Mouse (Mus musculus): Measurements from ENCODE around the gene Clpp. TPM values are rescaled to one million over a fixed set of nuclear protein-coding genes. Genes with fewer than 3 reads are reported as not detected.
A peak's percentile ranks its signal among the peaks of the same experiment; 100 is the strongest.

The Clpp gene
- total RNA-seq, 2 experiments from 2014 or later = 49.6 to 58.2 TPM

DNA sequence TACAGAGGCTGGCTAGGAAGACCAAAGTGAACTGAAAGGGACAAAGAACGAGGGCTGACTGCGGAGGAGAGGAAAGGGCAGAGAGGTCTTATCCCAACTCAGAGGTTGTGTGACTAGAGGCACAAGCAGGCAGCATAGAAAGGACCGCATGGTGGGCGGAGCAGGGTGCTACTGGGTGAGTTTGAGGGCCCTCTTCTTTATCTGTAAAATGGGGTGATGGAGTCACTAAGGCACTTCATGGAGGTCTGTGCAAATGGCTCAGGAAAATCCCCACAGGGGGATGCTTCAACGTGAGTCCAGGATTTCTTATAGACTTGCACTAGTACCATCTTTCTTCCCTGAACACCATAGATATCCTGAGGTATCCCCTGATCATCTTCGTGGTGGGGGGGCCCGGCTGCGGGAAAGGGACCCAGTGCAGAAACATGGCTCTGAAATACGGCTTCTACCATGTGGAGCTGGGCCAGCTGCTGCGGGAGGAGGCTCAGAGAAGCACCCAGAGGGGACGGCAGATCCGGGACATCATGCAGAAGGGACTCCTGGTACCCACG is 22.2 kb downstream of the Clpp start:
- intact Hi-C loops (cut with DNase I) = loop anchor here (5.0 kb wide), 1 partner anchor 320 kb away; no protein-coding TSS in a partner anchor
- DNase-seq (ENCODE audit: low spot score in 2 of 2) = no peak

DNA sequence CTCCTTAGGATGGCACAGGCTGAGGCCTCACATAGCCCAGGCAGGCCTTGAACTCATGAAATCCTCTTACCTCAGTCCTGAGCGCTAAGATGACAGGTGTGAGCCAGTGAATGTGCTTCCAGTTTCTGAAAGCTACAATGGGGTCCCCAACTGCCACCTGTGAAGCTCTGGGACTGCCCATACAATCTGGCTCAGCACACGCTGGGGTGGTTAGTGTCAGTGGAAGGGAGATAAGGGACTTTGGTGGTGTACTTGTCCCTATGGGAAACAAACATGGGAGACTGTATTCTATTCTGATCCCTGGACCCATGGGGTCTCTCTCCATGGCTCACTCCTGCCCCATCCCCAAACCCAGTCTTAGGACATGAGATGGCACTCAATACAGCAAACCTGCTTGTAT is 29.6 kb downstream of the Clpp start:
- intact Hi-C loops (cut with DNase I) = no loop called here
- no peak for DNase-seq (ENCODE audit: low spot score in 2 of 2)

DNA sequence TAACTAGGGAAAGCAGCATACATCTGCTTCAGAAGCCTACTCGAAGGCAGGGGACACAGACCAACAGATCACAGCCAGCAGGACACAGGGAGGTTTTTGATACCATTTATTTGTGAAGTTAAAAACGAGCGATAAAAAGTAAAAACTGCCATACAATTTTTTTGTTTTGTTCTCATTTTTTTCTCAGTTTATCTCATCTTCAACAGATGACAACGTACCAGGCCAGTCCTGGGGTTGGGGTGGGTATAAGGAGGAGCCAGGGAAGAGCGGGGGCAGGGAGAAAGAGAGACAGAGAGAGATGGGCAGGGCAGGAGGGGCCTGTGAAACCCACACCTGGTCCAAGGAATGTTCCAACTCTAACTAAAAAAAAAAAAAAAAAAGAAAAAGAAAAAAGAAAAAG is 30.9 kb downstream of the Clpp start:
- intact Hi-C loops (cut with DNase I) = no loop called here
- no peak for DNase-seq (ENCODE audit: low spot score in 2 of 2)

DNA sequence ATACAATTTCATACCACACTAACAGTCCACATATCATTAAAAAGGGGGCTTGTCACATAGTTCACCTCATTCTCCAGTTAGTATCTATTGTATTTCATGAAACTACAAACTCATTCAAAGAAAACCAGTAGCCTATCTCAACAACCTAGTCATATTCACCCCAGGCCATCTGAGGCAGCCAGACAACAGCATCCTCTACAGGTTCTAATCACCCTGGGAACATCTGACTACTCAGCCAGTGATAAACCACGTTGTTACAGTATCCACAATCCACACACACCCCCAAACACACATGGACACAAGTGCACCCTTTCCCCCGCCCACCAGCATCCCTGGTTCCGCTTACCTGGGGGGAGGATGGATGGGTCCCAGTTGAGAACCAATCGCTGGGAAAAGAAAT is 37.4 kb downstream of the Clpp start:
- DNase-seq (ENCODE audit: low spot score in 2 of 2) = no peak
- intact Hi-C loops (cut with DNase I) = no loop called here

DNA sequence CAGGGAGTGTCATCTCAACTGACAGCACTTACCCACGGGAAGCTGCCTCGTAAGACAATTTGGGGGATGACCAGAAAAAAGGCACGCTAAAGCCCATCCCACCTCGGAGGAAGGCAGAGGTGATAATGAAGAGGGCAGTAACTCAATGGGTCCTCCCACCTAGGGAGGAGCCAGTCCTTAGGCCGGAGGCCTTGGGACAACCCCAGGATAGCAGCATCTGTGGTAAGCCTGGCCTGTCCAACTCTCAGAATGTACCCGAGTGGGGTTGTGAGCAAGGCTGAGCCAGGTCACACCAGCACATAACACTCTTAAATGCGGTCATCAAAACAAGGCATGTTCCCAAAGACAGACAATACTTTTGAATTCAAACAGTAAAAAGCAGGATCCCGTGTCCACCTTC is 39.6 kb downstream of the Clpp start:
- intact Hi-C loops (cut with DNase I) = no loop called here

DNA sequence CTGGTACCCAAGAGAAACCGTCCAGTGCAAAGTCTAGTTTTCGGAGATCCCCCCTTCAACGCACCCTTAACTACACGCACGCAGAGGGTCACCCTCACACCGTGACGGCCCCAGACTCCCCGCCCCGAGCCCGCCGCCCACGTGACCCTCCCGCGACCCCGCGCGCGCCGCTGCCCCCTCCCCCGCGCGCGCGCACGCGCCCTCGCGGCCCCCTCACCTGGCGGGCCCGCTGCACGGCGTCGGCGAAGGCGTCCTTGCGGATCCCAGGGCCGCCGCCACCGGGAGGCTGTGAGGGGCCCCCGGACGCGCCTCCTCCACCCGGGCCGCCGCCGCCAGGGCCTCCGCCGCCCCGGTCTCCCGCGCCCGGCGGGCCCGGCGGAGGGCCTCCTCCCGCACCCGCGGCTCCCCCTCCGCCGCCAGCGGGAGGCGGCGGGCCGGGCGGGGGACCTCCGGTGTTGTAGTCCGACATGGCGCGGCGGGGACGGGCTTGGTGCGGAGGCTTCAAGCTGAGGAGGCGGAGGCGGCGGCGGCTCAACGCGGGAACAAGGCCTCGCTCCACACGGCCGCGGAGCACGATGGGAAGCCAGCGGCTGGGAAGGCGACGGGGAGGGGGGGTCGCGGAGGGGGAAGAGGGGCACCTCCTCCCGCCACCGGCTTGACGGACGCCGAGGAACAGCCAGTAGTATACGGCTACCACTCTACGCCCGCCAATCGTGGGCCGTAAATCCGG is 41.0 kb downstream of the Clpp start, which contains the start of gene Khsrp:
Khsrp (minus strand) TSS at position 592 of the 730 bp plus-strand sequence.
- intact Hi-C loops (cut with DNase I) = no loop called here
- DNase-seq (ENCODE audit: low spot score in 2 of 2) = peak in 1 of 2 experiments; percentile 39

More for the DNA sequence above, 39.6 kb downstream of the Clpp start:
- DNase-seq (ENCODE audit: low spot score in 2 of 2) = no peak

DNA sequence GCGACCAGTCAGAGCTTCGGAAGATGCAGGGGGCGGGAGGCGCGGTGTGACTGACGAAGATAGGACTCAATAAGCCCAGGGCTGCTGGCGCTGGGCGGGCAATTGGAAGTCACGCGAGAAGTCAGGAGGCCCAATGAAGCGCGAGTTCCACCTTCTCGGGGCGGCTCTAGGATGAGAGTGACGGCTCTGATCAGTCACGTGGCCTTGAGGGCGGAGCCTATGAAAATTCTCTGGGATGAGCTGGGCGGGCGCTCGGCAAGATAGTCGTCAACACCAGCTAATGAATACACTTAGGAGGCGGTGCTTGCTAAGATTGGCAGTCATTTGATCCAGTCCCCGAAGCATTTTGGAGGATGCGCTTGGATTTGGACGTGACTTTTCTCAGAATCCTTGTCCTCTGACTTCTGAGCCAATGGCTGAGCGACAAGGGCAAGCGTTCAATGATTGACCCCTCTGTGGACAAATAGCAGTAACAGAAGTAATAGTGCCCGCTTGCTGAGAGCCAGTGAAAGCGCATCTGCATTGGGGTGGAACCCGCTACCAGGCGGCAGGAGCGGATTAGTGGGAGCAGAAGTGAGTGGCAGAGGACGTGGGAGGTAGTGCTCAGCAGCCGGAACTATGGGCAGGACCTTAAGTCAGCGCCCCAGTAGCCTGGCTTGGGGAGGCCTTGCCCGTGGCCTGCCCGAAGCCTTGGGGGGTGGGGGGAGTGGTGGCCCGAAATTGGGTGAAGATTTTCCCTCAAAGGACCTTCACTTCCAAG is 41.7 kb downstream of the Clpp start:
- intact Hi-C loops (cut with DNase I) = no loop called here
- DNase-seq (ENCODE audit: low spot score in 2 of 2) = peak; percentile 99 to 100

DNA sequence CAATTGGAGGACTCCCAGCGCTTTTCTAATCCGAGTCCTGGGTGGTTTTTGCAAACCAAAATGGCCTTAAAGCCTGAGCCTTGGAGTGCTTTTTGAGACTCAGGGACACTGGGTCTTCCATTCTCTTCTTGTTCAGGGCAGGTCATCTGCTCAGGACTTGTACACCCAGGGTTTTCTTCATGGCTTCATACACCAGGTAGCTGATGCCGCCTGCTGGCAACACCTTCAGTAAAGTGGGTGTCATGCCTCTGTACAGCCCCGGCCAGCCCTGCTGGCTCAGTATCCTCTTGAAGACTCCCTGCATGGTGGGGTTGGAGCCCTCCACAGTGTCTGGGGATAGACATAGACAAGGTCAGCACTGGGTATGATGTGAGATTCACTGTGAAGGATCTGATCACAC is 42.7 kb downstream of the Clpp start:
- intact Hi-C loops (cut with DNase I) = no loop called here
- no peak for DNase-seq (ENCODE audit: low spot score in 2 of 2)

DNA sequence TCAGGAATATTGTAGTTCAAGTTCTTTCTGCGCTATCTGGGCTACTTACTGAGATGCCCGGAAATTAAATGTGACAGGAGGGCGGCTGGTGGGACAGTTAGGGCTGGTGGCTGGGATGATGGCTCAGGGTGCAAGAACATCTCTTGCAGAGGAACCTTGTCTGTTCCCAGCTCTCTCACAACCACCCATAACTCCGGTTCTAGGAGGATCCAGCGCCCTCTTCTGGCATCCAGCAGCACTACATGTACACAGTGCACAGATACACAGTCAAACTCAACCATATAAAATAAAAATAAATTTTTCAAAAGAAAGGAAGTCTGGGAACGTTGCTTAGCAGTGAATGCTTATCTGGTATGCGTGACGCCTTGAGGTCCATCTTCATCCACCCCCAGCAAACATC is 48.9 kb downstream of the Clpp start:
- intact Hi-C loops (cut with DNase I) = no loop called here

DNA sequence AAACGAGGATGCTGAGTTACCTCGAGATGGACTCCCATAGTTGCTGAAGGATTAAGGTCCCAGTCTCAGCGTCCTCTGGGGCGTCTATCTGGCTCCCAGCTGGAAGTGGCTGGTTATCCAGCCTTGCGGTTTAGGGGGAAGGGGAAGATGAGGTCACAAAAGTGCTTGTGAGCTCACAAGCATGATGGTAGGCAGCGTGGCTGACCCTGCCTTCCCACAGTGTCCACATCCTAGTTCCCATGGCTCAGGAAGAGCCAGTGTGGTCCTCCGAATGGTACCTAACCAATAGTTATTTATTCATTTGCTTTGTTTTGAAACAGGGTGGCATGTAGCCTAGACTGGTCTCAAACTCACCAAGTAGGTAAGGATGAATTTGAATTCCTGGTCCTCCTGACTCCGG is 51.4 kb downstream of the Clpp start, which contains the start of gene Slc25a41:
Slc25a41 (minus strand) TSS at position 101 of the 400 bp plus-strand sequence.
- intact Hi-C loops (cut with DNase I) = no loop called here
- no peak for DNase-seq (ENCODE audit: low spot score in 2 of 2)

More for the DNA sequence above, 48.9 kb downstream of the Clpp start:
- no peak for DNase-seq (ENCODE audit: low spot score in 2 of 2)

Other genes starting within 250 kb of the Clpp start
- gene Nrtn, start 232.8 kb upstream of the Clpp start, total RNA-seq (2021) = 1 to 10 TPM; 2.6 to 4.5 TPM
- gene Dus3l, start 225.5 kb upstream of the Clpp start, total RNA-seq (2021) = 10 to 100 TPM; 66.2 to 75.0 TPM
- under 1 TPM; 0.51 to 0.94 TPM for gene Prr22, start 220.1 kb upstream of the Clpp start, total RNA-seq (2021)
- 1 to 10 TPM; 2.1 to 2.4 TPM for gene Rfx2, start 159.3 kb upstream of the Clpp start, total RNA-seq (2021)
- gene Acsbg2, start 115.9 kb upstream of the Clpp start, total RNA-seq (2021) = not detected
- under 1 TPM in 1 of 2 experiments, not detected in 1; 0.18 TPM for gene 1700061G19Rik, start 114.8 kb upstream of the Clpp start, total RNA-seq (2021)
- gene Mllt1, start 54.9 kb upstream of the Clpp start, total RNA-seq (2021) = 10 to 100 TPM; 66.8 to 67.9 TPM
- gene Acer1, start 8.2 kb upstream of the Clpp start, total RNA-seq (2021) = not detected
- gene Alkbh7, start 7.0 kb downstream of the Clpp start, total RNA-seq (2021) = 10 to 100 TPM; 19.9 to 26.0 TPM
- not detected for gene Pspn, start 9.7 kb downstream of the Clpp start, total RNA-seq (2021)
- 10 to 100 TPM; 54.9 to 58.4 TPM for gene Gtf2f1, start 21.0 kb downstream of the Clpp start, total RNA-seq (2021)
- gene Gm17949, start 21.2 kb downstream of the Clpp start, total RNA-seq (2021) = under 1 TPM in 1 of 2 experiments, not detected in 1; 0.30 TPM
- gene Khsrp, start 41.2 kb downstream of the Clpp start, total RNA-seq (2021) = 100 to 1,000 TPM; 116 to 117 TPM
- gene Slc25a41, start 51.3 kb downstream of the Clpp start, total RNA-seq (2021) = not detected
- gene Crb3, start 68.8 kb downstream of the Clpp start, total RNA-seq (2021) = 1 to 10 TPM in 1 of 2 experiments, not detected in 1; 1.6 TPM
- 100 to 1,000 TPM; 361 to 364 TPM for gene Slc25a23, start 69.6 kb downstream of the Clpp start, total RNA-seq (2021)
- gene Dennd1c, start 88.2 kb downstream of the Clpp start, total RNA-seq (2021) = 1 to 10 TPM; 1.8 to 1.9 TPM
- 100 to 1,000 TPM; 671 to 695 TPM for gene Tubb4a, start 97.5 kb downstream of the Clpp start, total RNA-seq (2021)
- gene Tnfsf9, start 115.0 kb downstream of the Clpp start, total RNA-seq (2021) = under 1 TPM; 0.26 to 0.42 TPM
- gene Cd70, start 159.5 kb downstream of the Clpp start, total RNA-seq (2021) = not detected
- gene Tnfsf14, start 203.9 kb downstream of the Clpp start, total RNA-seq (2021) = not detected
- gene C3, start 237.8 kb downstream of the Clpp start, total RNA-seq (2021) = under 1 TPM; 0.46 to 0.53 TPM

Measured in left cerebral cortex, postnatal 14 days (tissue).